Mouse (Mus musculus) midbrain, embryonic 13.5 days (tissue): ENCODE data around the gene Tmem258. TPM values are rescaled to one million over a fixed set of nuclear protein-coding genes. Genes with fewer than 3 reads are reported as not detected.

Experiments
- ATAC-seq: fragments of 200-750 bp; cut with Nextera tagmentation; 2 replicates; pipeline ENCODE4 v1.8.0; 2017; ENCODE audit warnings: mild to moderate bottlenecking, moderate TSS enrichment, moderate library complexity
- H3K27ac ChIP-seq: fragments of 300-500 bp; sonication (generic); 2 replicates; pipeline ENCODE4 v1.5.1; 2015; ENCODE audit warnings: inconsistent platforms, mild to moderate bottlenecking, moderate library complexity
- H3K27me3 ChIP-seq: fragments of 300-500 bp; sonication (generic); 2 replicates; pipeline ENCODE4 v1.6.1; 2015; ENCODE audit warnings: mild to moderate bottlenecking, inconsistent platforms
- H3K36me3 ChIP-seq: fragments of 300-500 bp; sonication (generic); 2 replicates; pipeline ENCODE4 v1.6.1; 2015; ENCODE audit warnings: mild to moderate bottlenecking, inconsistent platforms
- H3K4me1 ChIP-seq: fragments of 300-500 bp; sonication (generic); replicated peaks from 2 replicates; pipeline ENCODE4 v1.6.1; 2015; ENCODE audit warnings: inconsistent platforms
- H3K4me2 ChIP-seq: fragments of 300-500 bp; sonication (generic); replicated peaks from 2 replicates; pipeline ENCODE4 v1.6.1; 2015; ENCODE audit warnings: moderate library complexity, mild to moderate bottlenecking, inconsistent platforms
- H3K4me3 ChIP-seq: fragments of 300-500 bp; sonication (generic); replicated peaks from 2 replicates; pipeline ENCODE4 v1.5.1; 2015; ENCODE audit warnings: mild to moderate bottlenecking, inconsistent platforms
- H3K9ac ChIP-seq: fragments of 300-500 bp; sonication (generic); replicated peaks from 2 replicates; pipeline ENCODE4 v1.6.1; 2015; ENCODE audit warnings: mild to moderate bottlenecking, inconsistent platforms
- H3K9me3 ChIP-seq: fragments of 300-500 bp; sonication (generic); 2 replicates; pipeline ENCODE4 v1.6.1; 2016; ENCODE audit warnings: mild to moderate bottlenecking, inconsistent platforms
- WGBS: fragments of 180-500 bp; shearing (Covaris S2); methylation state at CpG from one replicate; pipeline ENCODE4 v1.1.7; 2015; 5-methylcytosine and 5-hydroxymethylcytosine counted together
- polyA plus RNA-seq: library from polyadenylated mRNA; unstranded; fragments of >200 nt; fragmentation: Nextera tagmentation; extraction: Ambion mirVana; gene quantifications from 2 replicates; pipeline ENCODE4 v1.2.1, GENCODE M21; 2015

Tmem258 gene
- polyA plus RNA-seq, 1 experiment from 2014 or later: 386 TPM

- peak overlapping the region; percentile 91 for H3K4me3 ChIP-seq
- ATAC-seq: peak; percentile 37; the same call in 1 of the 2 replicates
- H3K4me1 ChIP-seq: peaks cover 20% of the 10 kb centered on the region
- peaks cover 57% of the 10 kb centered on the region for H3K36me3 ChIP-seq
- H3K9me3 ChIP-seq: no peaks in the 10 kb centered on the region
- WGBS: 3% methylated on average over 5 of the region's 5 CpGs
- H3K27ac ChIP-seq: peak overlapping the region; percentile 84; the same call in 1 of the 2 replicates
- H3K9ac ChIP-seq: peak overlapping the region; percentile 88
- H3K27me3 ChIP-seq: no peaks in the 10 kb centered on the region
- H3K4me2 ChIP-seq: peak overlapping the region; percentile 96
These were observed 795 bp downstream of the Tmem258 start for GRCm38 (mm10) chr19:10204616-10205001.

GRCm38 (mm10) chr19:10205051-10205450 is 1.2 kb downstream of the Tmem258 start:
- Histone ChIP-seq H3K36me3 (peaks cover 57% of the 10 kb centered on the region), H3K9ac (peak overlapping the region; percentile 88), H3K27me3 (no peaks in the 10 kb centered on the region), H3K4me1 (peaks cover 20% of the 10 kb centered on the region), H3K4me2 (peak overlapping the region; percentile 96), H3K9me3 (no peaks in the 10 kb centered on the region), H3K27ac (no peak overlapping the region), H3K4me3 (peak overlapping the region; percentile 91)
- ATAC-seq: no peak
- WGBS: 76% methylated on average over 6 of the region's 6 CpGs

GRCm38 (mm10) chr19:10208851-10209250 is 5.0 kb downstream of the Tmem258 start:
- H3K36me3 ChIP-seq: peaks cover 74% of the 10 kb centered on the region
- H3K9me3 ChIP-seq: no peaks in the 10 kb centered on the region
- WGBS: 92% methylated on average over 3 of the region's 3 CpGs
- H3K4me2 ChIP-seq: no peak overlapping the region
- H3K27ac ChIP-seq: no peak overlapping the region
- no peak overlapping the region for H3K4me3 ChIP-seq
- ATAC-seq: no peak
- no peak overlapping the region for H3K9ac ChIP-seq
- peaks cover 10% of the 10 kb centered on the region for H3K4me1 ChIP-seq
- no peaks in the 10 kb centered on the region for H3K27me3 ChIP-seq

- no peak overlapping the region for H3K4me2 ChIP-seq
- H3K4me1 ChIP-seq: no peaks in the 10 kb centered on the region
- no peaks in the 10 kb centered on the region for H3K27me3 ChIP-seq
- H3K4me3 ChIP-seq: no peak overlapping the region
- WGBS: 90% methylated on average over 4 of the region's 4 CpGs
- H3K9ac ChIP-seq: no peak overlapping the region
- ATAC-seq: no peak
- H3K9me3 ChIP-seq: no peaks in the 10 kb centered on the region
- H3K27ac ChIP-seq: no peak overlapping the region
- H3K36me3 ChIP-seq: peaks cover 72% of the 10 kb centered on the region
These were observed 7.1 kb downstream of the Tmem258 start for GRCm38 (mm10) chr19:10210885-10211284.

DNA sequence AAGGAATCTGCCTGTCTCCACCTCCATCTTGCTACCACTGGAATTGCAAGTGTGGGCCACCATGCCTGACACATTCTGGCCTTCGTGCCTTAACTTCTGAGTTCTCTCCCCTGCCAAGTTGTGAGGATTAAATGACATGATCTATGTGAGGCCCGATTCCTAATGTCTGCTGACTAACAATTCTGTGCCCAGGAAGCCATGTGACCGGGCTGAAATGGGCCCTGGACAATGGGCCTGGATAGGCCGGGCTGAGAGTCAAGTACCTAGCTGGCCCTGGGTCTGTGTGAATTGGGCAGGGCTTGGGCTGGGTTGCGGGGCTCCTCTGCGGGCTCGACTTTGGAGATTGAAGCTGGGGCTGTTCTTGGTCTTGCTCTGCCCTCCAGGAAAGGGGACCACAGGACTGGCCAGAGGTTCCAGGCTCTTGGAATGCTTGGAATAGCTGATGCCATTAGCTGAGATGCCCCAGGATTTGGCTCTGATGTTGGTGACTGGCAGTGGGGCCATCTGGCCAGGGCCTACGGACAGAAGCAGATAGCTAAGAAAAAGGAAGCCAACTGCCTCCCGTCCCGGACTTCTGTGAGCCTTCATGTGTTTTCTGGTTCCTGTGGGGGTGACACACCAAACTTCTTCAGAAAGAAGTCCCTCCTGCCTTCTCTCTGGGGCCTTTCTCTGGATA is 10.1 kb downstream of the Tmem258 start:
- Histone ChIP-seq H3K4me1 (no peaks in the 10 kb centered on the region), H3K4me2 (no peak overlapping the region), H3K9me3 (no peaks in the 10 kb centered on the region), H3K4me3 (no peak overlapping the region), H3K27me3 (no peaks in the 10 kb centered on the region), H3K36me3 (peaks cover 43% of the 10 kb centered on the region), H3K27ac (no peak overlapping the region), H3K9ac (no peak overlapping the region)
- no peak for ATAC-seq
- 91% methylated on average over 10 of the region's 10 CpGs for WGBS

DNA sequence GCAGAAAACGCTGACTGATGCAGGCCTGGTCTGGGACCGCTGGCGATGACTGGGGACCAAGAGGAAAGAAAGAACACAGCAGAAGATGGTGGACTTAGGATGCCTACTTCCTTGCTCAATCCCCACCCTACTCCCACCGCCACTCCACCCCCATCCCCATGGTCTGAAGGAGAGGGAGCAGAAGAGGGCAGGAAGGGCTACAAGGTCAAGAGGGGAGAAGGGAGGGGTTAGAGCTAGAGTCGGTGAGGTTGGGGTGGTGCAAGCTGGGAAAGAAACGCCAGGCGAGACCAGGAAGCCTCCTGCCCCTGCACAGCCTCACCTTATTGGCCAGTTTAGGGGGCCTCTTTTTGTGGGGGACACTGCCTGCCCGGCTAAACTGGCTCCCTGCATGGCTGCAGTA is 12.3 kb downstream of the Tmem258 start:
- 85% methylated on average over 8 of the region's 8 CpGs for WGBS

GRCm38 (mm10) chr19:10219108-10219507 is 15.3 kb downstream of the Tmem258 start:
- H3K4me1 ChIP-seq: 0 out of 2 replicates have a peak, but pooled peaks cover 6% of the 10 kb centered on the region
- H3K4me2 ChIP-seq: no peak overlapping the region
- H3K4me3 ChIP-seq: no peak overlapping the region
- no peak overlapping the region for H3K27ac ChIP-seq
- H3K9ac ChIP-seq: no peak overlapping the region
- no peaks in the 10 kb centered on the region for H3K27me3 ChIP-seq
- no peaks in the 10 kb centered on the region for H3K9me3 ChIP-seq
- no peak for ATAC-seq
- no peaks in the 10 kb centered on the region for H3K36me3 ChIP-seq
- WGBS: 60% methylated on average over 3 of the region's 3 CpGs

More for the DNA sequence above, 12.3 kb downstream of the Tmem258 start:
- H3K9me3 ChIP-seq: no peaks in the 10 kb centered on the region
- H3K9ac ChIP-seq: no peak overlapping the region
- H3K27me3 ChIP-seq: no peaks in the 10 kb centered on the region
- H3K27ac ChIP-seq: no peak overlapping the region
- H3K36me3 ChIP-seq: peaks cover 21% of the 10 kb centered on the region
- H3K4me3 ChIP-seq: no peak overlapping the region
- no peak overlapping the region for H3K4me2 ChIP-seq
- ATAC-seq: no peak
- no peaks in the 10 kb centered on the region for H3K4me1 ChIP-seq

GRCm38 (mm10) chr19:10219593-10219992 is 15.8 kb downstream of the Tmem258 start:
- Histone ChIP-seq H3K4me1 (0 out of 2 replicates have a peak, but pooled peaks cover 7% of the 10 kb centered on the region), H3K27me3 (no peaks in the 10 kb centered on the region), H3K4me2 (no peak overlapping the region), H3K4me3 (no peak overlapping the region), H3K9me3 (no peaks in the 10 kb centered on the region), H3K9ac (no peak overlapping the region), H3K36me3 (no peaks in the 10 kb centered on the region), H3K27ac (no peak overlapping the region)
- 76% methylated on average over 6 of the region's 6 CpGs for WGBS
- ATAC-seq: no peak

GRCm38 (mm10) chr19:10221585-10221984 is 17.8 kb downstream of the Tmem258 start:
- peaks cover 17% of the 10 kb centered on the region; the same call in 1 of the 2 replicates for H3K4me1 ChIP-seq
- no peak overlapping the region for H3K9ac ChIP-seq
- H3K4me2 ChIP-seq: no peak overlapping the region
- H3K27me3 ChIP-seq: no peaks in the 10 kb centered on the region
- H3K36me3 ChIP-seq: no peaks in the 10 kb centered on the region
- H3K9me3 ChIP-seq: no peaks in the 10 kb centered on the region
- 64% methylated on average over 4 of the region's 4 CpGs for WGBS
- no peak overlapping the region for H3K27ac ChIP-seq
- H3K4me3 ChIP-seq: no peak overlapping the region
- ATAC-seq: no peak

DNA sequence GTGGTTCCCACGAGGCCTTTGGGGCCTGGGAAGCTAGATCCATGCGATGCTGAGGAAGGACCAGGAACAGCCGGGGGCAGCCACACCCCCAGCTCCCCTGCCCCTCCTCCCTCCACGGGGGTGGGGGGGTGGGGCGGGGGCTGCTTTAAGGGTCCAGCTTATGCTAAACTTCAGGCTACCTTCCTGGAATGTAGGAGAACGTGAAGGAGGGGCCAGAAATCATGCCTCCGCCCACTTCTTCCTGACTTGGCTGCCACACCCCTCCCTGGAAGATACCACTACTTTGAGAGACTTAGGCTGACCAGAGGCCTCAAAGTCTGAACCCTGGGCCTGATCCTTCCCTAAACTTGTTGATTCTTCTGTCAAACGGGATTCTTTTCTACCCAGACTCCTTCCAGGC is 18.8 kb downstream of the Tmem258 start:
- H3K4me3 ChIP-seq: no peak overlapping the region
- H3K27ac ChIP-seq: no peak overlapping the region
- no peak for ATAC-seq
- WGBS: 53% methylated on average over 6 of the region's 8 CpGs
- H3K9ac ChIP-seq: no peak overlapping the region
- no peaks in the 10 kb centered on the region for H3K27me3 ChIP-seq
- H3K9me3 ChIP-seq: no peaks in the 10 kb centered on the region
- H3K36me3 ChIP-seq: no peaks in the 10 kb centered on the region
- H3K4me1 ChIP-seq: peaks cover 17% of the 10 kb centered on the region; the same call in 1 of the 2 replicates
- no peak overlapping the region for H3K4me2 ChIP-seq

DNA sequence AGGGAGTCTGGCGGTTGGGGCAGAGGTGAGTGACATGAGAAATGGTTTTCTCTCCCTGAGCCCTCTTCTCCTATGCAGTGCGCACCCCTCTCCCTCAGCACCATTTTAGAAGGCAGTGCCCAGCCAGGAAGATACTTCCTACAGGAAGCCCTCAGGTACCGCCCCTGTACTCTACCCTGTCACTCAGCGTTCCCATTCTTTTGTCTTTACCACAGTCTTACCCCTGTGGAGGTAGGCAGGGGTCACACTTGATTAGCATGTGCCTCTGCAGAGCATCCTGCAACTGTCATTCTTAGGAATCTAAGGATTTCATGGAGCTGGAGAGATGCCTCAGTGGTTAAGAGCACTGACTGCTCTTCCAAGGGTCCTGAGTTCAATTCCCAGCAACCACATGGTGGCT is 19.7 kb downstream of the Tmem258 start:
- Histone ChIP-seq H3K27me3 (no peaks in the 10 kb centered on the region), H3K9me3 (no peaks in the 10 kb centered on the region), H3K4me2 (no peak overlapping the region), H3K4me3 (no peak overlapping the region), H3K36me3 (no peaks in the 10 kb centered on the region), H3K27ac (no peak overlapping the region), H3K9ac (no peak overlapping the region), H3K4me1 (peaks cover 17% of the 10 kb centered on the region; the same call in 1 of the 2 replicates)
- no peak for ATAC-seq
- WGBS: 76% methylated on average over 4 of the region's 4 CpGs

- Histone ChIP-seq H3K4me1 (peaks cover 17% of the 10 kb centered on the region; the same call in 1 of the 2 replicates), H3K4me2 (peak overlapping the region; percentile 31; the same call in 1 of the 2 replicates), H3K4me3 (0 out of 2 replicates have a peak overlapping the region, but pooled peaks have one; percentile 8), H3K27me3 (no peaks in the 10 kb centered on the region), H3K9me3 (no peaks in the 10 kb centered on the region), H3K27ac (no peak overlapping the region), H3K36me3 (no peaks in the 10 kb centered on the region), H3K9ac (no peak overlapping the region)
- ATAC-seq: peak; percentile 38; the same call in 1 of the 2 replicates
- 28% methylated on average over 26 of the region's 26 CpGs for WGBS
These were observed 21.0 kb downstream of the Tmem258 start for GRCm38 (mm10) chr19:10224637-10225453.
